Mouse (Mus musculus) MEL (cell line): ENCODE measurements around the gene Tmem39b. TPM values are rescaled to one million over a fixed set of nuclear protein-coding genes. Genes with fewer than 3 reads are reported as not detected.
A peak's percentile ranks its signal among the peaks of the same experiment; 100 is the strongest.
"Not testable (repeated sequence)": the region's sequence is repeated elsewhere in the genome, so short reads cannot be mapped to it uniquely, and the experiment has no call there.

Experiments
- DNase-seq: peaks from one replicate; pipeline ENCODE4 v3.0.0; 2011; ENCODE audit warnings: low read depth, low spot score
- H3K27ac ChIP-seq: 2 replicates; pipeline ENCODE4 v1.5.1; 2012; ENCODE audit warnings: low read depth, mild to moderate bottlenecking, control low read depth, low read length, moderate library complexity; ENCODE audit not compliant: control insufficient read depth
- H3K27me3 ChIP-seq, 2 experiments: fragments of 150-350 bp in 1 of 2; sonication (generic) in 1 of 2; 2 replicates each; pipeline ENCODE4 v1.6.1; 2012; ENCODE audit warnings: low read length in 2 of 2, mild to moderate bottlenecking in 2 of 2, improper control_type of control experiment in 1 of 2, moderate library complexity in 1 of 2; ENCODE audit not compliant: insufficient read depth in 2 of 2, control insufficient read depth in 1 of 2
- H3K36me3 ChIP-seq, 2 experiments: 2 replicates each; pipeline ENCODE4 v1.6.1; 2012 to 2014; ENCODE audit warnings: low read length in 2 of 2, improper control_type of control experiment in 1 of 2, inconsistent platforms in 1 of 2, mild to moderate bottlenecking in 1 of 2; ENCODE audit not compliant: insufficient read depth in 2 of 2, control insufficient read depth in 1 of 2
- H3K4me1 ChIP-seq, 2 experiments: fragments of 150-350 bp in 1 of 2; sonication (generic) in 1 of 2; 2 replicates each; pipeline ENCODE4 v1.6.1; 2012; ENCODE audit warnings: low read length in 2 of 2, improper control_type of control experiment in 1 of 2, mild to moderate bottlenecking in 1 of 2; ENCODE audit not compliant: insufficient read depth in 2 of 2, control insufficient read depth in 1 of 2
- H3K4me3 ChIP-seq, 2 experiments: fragments of 150-350 bp in 1 of 2; sonication (generic) in 1 of 2; 2 replicates each; pipeline ENCODE4 v1.5.1; 2012; ENCODE audit warnings: low read depth in 2 of 2, low read length in 2 of 2, mild to moderate bottlenecking in 2 of 2, moderate library complexity in 2 of 2, control low read depth in 1 of 2, improper control_type of control experiment in 1 of 2; ENCODE audit not compliant: control insufficient read depth in 1 of 2, insufficient read depth in 1 of 2
- H3K79me2 ChIP-seq: 2 replicates; pipeline ENCODE4 v1.6.1; 2012; ENCODE audit warnings: mild to moderate bottlenecking, low read length, moderate library complexity; ENCODE audit not compliant: control insufficient read depth, poor library complexity, insufficient read depth
- H3K9ac ChIP-seq: 2 replicates; pipeline ENCODE4 v1.6.1; 2012; ENCODE audit warnings: low read depth, mild to moderate bottlenecking, control low read depth, low read length, moderate library complexity; ENCODE audit not compliant: control insufficient read depth, poor library complexity, severe bottlenecking
- H3K9me3 ChIP-seq: fragments of 150-350 bp; sonication (generic); replicated peaks from 2 replicates; pipeline ENCODE4 v1.6.1; 2012; ENCODE audit warnings: mild to moderate bottlenecking, low read length, improper control_type of control experiment, moderate library complexity; ENCODE audit not compliant: insufficient read depth
- CTCF ChIP-seq, 3 experiments: IDR thresholded peaks in 2 of 3; conservative IDR thresholded peaks in 1 of 3; 2 replicates each; pipeline ENCODE4 v1.5.1; 2011 to 2012; ENCODE audit warnings: low read length in 3 of 3, low read depth in 2 of 3, mild to moderate bottlenecking in 2 of 3, improper control_type of control experiment in 1 of 3, inconsistent platforms in 1 of 3, mixed read lengths in 1 of 3, moderate library complexity in 1 of 3; ENCODE audit not compliant: control insufficient read depth in 1 of 3, insufficient read depth in 1 of 3, poor library complexity in 1 of 3, severe bottlenecking in 1 of 3
- JUND ChIP-seq: IDR thresholded peaks from 2 replicates; pipeline ENCODE4 v1.6.1; 2011; ENCODE audit warnings: low read depth, mild to moderate bottlenecking, improper control_type of control experiment, low read length
- MXI1 ChIP-seq: IDR thresholded peaks from 2 replicates; pipeline ENCODE4 v1.6.1; 2011; ENCODE audit warnings: mild to moderate bottlenecking, low read depth, low read length, improper control_type of control experiment
- MYB ChIP-seq: IDR thresholded peaks from 2 replicates; pipeline ENCODE4 v1.6.1; 2011; ENCODE audit warnings: mild to moderate bottlenecking, low read depth, low read length, improper control_type of control experiment
- POLR2A ChIP-seq, 2 experiments: IDR thresholded peaks; 2 replicates each; pipeline ENCODE4 v1.6.1; 2011 to 2012; ENCODE audit warnings: low read length in 2 of 2, mild to moderate bottlenecking in 2 of 2, control low read depth in 1 of 2, improper control_type of control experiment in 1 of 2, low read depth in 1 of 2, moderate library complexity in 1 of 2; ENCODE audit not compliant: control insufficient read depth in 1 of 2, insufficient read depth in 1 of 2, poor library complexity in 1 of 2
- RAD21 ChIP-seq: IDR thresholded peaks from 2 replicates; pipeline ENCODE4 v1.6.1; 2011; ENCODE audit warnings: mild to moderate bottlenecking, low read depth, low read length, improper control_type of control experiment
- TAL1 ChIP-seq: IDR thresholded peaks from 2 replicates; pipeline ENCODE4 v1.6.1; 2012; ENCODE audit warnings: mild to moderate bottlenecking, inconsistent platforms, low read length, moderate library complexity, mixed read lengths
- UBTF ChIP-seq: IDR thresholded peaks from 2 replicates; pipeline ENCODE4 v1.6.1; 2012; ENCODE audit warnings: low read depth, mild to moderate bottlenecking, inconsistent platforms, low read length, improper control_type of control experiment, moderate library complexity, borderline replicate concordance; ENCODE audit not compliant: insufficient read depth
- USF1 ChIP-seq: IDR thresholded peaks from 2 replicates; pipeline ENCODE4 v1.6.1; 2014; ENCODE audit warnings: low read depth, mild to moderate bottlenecking, inconsistent platforms, low read length, improper control_type of control experiment, moderate library complexity
- ZNF384 ChIP-seq: IDR thresholded peaks from 2 replicates; pipeline ENCODE4 v1.6.1; 2012; ENCODE audit warnings: low read depth, mild to moderate bottlenecking, inconsistent platforms, low read length, improper control_type of control experiment
- polyA plus RNA-seq, 2 experiments: library from polyadenylated mRNA; stranded (reverse) in 1 of 2; unstranded in 1 of 2; fragments of >175 nt in 1 of 2; fragments of >200 nt in 1 of 2; gene quantifications; 2 replicates each; pipeline versions ENCODE4 v1.2.1 to v1.2.4; 2012; ENCODE audit warnings: low replicate concordance in 2 of 2, low read depth in 1 of 2; ENCODE audit not compliant: insufficient read length in 2 of 2, insufficient read depth in 1 of 2, missing spikeins in 1 of 2
- total RNA-seq: library from RNA; depleted of rRNA; stranded (reverse); fragments of 300-350 nt; gene quantifications from 2 replicates; pipeline ENCODE4 v1.2.3, GENCODE M21; 2012

Gene Tmem39b
- total and polyA plus RNA-seq, 3 experiments: 12.2 to 81.0 (median 55.2) TPM

DNA sequence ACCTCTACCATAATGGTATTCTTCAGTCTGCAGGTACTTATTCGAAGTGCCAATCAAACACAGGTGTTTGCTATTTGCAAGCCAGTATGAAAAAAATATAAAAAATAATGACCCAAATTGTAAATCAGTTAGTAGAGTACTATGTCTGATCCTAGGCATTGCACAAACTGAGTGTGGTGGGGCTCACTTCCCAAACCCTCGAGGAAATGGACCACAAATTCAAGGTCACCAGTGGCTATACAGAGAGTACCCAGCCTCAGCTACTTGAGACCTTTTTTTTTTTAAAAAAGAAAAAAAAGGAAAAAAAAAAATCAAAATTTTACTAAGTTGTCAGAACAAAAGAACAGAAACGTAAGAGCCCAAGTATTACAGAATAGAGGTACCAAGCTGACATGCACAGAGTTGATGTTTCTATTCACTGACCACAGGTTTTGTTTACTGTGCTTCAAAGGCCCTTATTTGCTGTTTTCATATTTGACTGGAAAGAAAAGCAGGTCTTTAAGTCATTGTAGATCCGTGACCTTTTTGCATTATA, 42.5 kb upstream of the Tmem39b start:
- DNase-seq: no peak
- Histone ChIP-seq H3K27ac (no peak overlapping the region), H3K9ac (no peak overlapping the region), H3K27me3 (no peaks in the 10 kb centered on the region), H3K9me3 (no peaks in the 10 kb centered on the region), H3K4me3 (no peak overlapping the region), H3K79me2 (peaks cover 74% of the 10 kb centered on the region), H3K36me3 (peaks cover 15 to 45% of the 10 kb centered on the region in 2 experiments), H3K4me1 (peaks cover 3 to 20% of the 10 kb centered on the region in 2 experiments)
- TF ChIP-seq ZNF384 (0 out of 2 replicates have a peak, but pooled peaks have one; percentile 4), CTCF (IDR thresholded peaks at IDR 0.05 in 2 of 3, conservative IDR thresholded peaks at IDR 0.05 in 1 of 3; ENCODE audit: control insufficient read depth in 1 of 3, insufficient read depth in 1 of 3, low read depth in 2 of 3, low read length in 3 of 3, poor library complexity in 1 of 3, severe bottlenecking in 1 of 3) (no peak), UBTF (no peak), RAD21 (no peak), JUND (no peak)

- H3K9ac ChIP-seq: no peak overlapping the region
- H3K4me1 ChIP-seq: peaks cover 2 to 11% of the 10 kb centered on the region in 2 experiments
- TF ChIP-seq MYB: no peak
- TF ChIP-seq TAL1: no peak
- no peak for TF ChIP-seq MXI1
- no peak for TF ChIP-seq POLR2A (IDR thresholded peaks at IDR 0.05; ENCODE audit: control insufficient read depth in 1 of 2, insufficient read depth in 1 of 2, low read depth in 1 of 2, low read length in 2 of 2, poor library complexity in 1 of 2)
- TF ChIP-seq USF1: no peak
- no peak overlapping the region for H3K27ac ChIP-seq
- no peak overlapping the region for H3K4me3 ChIP-seq
- DNase-seq: no peak
- H3K36me3 ChIP-seq: peaks cover 19 to 46% of the 10 kb centered on the region in 2 experiments
- no peaks in the 10 kb centered on the region for H3K27me3 ChIP-seq
- H3K9me3 ChIP-seq: no peaks in the 10 kb centered on the region
- peaks cover 90% of the 10 kb centered on the region for H3K79me2 ChIP-seq
These were observed 39.5 kb upstream of the Tmem39b start for GRCm38 (mm10) chr4:129736173-129736572.

DNA sequence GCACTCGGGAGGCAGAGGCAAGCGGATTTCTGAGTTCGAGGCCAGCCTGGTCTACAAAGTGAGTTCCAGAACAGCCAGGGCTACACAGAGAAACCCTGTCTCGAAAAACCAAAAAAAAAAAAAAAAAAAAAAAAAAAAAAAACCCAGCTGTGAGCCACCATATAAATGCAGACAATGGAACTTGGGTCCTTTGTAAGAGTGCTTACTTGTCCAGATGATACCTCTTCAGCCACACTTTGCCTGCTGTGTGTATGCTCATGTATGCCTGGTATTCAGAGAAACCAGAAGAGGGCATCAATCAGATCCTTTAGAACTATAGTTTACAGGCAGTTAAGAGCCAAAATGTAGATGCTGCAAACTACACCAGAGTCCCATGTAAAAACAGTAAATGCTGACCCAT, 38.8 kb upstream of the Tmem39b start:
- not testable (repeated sequence) for H3K9me3 ChIP-seq, H3K27me3 ChIP-seq, H3K27ac ChIP-seq, H3K9ac ChIP-seq, DNase-seq, H3K4me3 ChIP-seq
- peaks cover 86% of the 10 kb centered on the region for H3K79me2 ChIP-seq
- H3K4me1 ChIP-seq: peaks cover 2 to 11% of the 10 kb centered on the region in 2 experiments
- H3K36me3 ChIP-seq: peaks cover 25 to 46% of the 10 kb centered on the region in 2 experiments
